Mouse (Mus musculus) cortical plate, adult 2 months (tissue): ENCODE measurements around the gene Etl4.

Source experiments
- CTCF ChIP-seq: fragments of 200-500 bp; IDR thresholded peaks from 2 replicates; pipeline ENCODE4 v1.5.1; 2011; ENCODE audit warnings: mild to moderate bottlenecking, control low read depth, low read length; ENCODE audit not compliant: insufficient read depth; ENCODE audit errors: extremely low read depth
- POLR2A ChIP-seq: fragments of 200-500 bp; IDR thresholded peaks from 2 replicates; pipeline ENCODE4 v1.6.1; 2011; ENCODE audit warnings: mild to moderate bottlenecking, low read length, control low read depth; ENCODE audit not compliant: insufficient read depth; ENCODE audit errors: extremely low read depth

GRCm38 (mm10) chr2:20639721-20640120 lies 730.1 kb downstream of the Etl4 start:
- no peak for TF ChIP-seq POLR2A
- no peak for TF ChIP-seq CTCF
